Mouse (Mus musculus) heart, adult 2 months (tissue): ENCODE results near the gene Tia1.
"Not testable (repeated sequence)": the region's sequence is repeated elsewhere in the genome, so short reads cannot be mapped to it uniquely, and the experiment has no call there.

Source experiments
- CTCF ChIP-seq: fragments of 200-600 bp; IDR thresholded peaks from 2 replicates; pipeline ENCODE4 v1.8.1; 2022; ENCODE audit warnings: antibody characterized with exemption, mild to moderate bottlenecking, moderate library complexity
- EP300 ChIP-seq: fragments of 200-500 bp; IDR thresholded peaks from 2 replicates; pipeline ENCODE4 v1.6.1; 2011; ENCODE audit warnings: low read depth, low read length, control low read depth; ENCODE audit not compliant: insufficient read depth
- POLR2A ChIP-seq: fragments of 200-500 bp; IDR thresholded peaks from 2 replicates; pipeline ENCODE4 v1.6.1; 2011; ENCODE audit warnings: mild to moderate bottlenecking, low read depth, low read length, control low read depth; ENCODE audit not compliant: insufficient read depth

DNA sequence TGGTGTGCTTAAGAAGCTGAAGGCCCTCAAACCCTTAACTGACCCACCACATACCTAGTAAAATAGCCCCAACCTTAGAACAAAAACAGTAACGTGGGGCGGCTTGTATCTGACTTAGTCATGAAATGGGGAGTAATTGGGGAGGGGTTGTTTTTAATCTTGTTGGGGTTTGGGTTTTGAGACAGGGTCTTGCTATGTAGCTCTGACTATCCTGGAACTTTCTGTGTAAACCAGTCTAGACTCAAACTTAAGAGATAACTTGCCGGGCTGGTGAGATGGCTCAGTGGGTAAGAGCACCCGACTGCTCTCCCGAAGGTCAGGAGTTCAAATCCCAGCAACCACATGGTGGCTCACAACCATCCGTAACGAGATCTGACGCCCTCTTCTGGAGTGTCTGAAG lies 23.9 kb upstream of the Tia1 start:
- TF ChIP-seq POLR2A, CTCF, EP300: not testable (repeated sequence)
